Mouse (Mus musculus): ENCODE data around the gene Cradd. TPM values are rescaled to one million over a fixed set of nuclear protein-coding genes. Genes with fewer than 3 reads are reported as not detected.

The Cradd gene
- polyA plus RNA-seq, 1 experiment: 16.7 TPM

DNA sequence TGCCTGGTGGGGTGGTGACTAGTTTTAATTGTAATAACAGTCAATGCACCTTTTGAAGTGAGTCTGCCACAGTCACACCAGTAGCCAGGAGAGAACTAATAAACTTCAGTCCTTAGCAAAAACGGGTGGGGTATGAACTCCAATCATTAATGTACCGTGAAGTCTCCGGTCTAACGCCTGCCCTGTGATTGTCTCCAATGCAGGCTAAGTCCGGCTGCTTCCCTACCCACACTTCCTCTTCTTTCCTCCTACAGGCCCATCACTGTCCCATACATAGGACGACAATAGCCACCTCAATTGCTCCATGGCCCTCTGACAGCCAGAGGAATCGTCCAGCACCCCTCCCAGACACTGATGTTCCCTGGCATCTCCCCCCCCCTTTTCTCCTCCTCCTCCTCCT, 67.8 kb downstream of the Cradd start:
- WGBS: 50% methylated on average over 7 of the region's 7 CpGs
- no peaks in the 10 kb centered on the region for H3K4me1 ChIP-seq (ENCODE audit: control insufficient read depth, insufficient read depth, insufficient read length, low read length)
- no peaks in the 10 kb centered on the region for H3K27me3 ChIP-seq (ENCODE audit: control insufficient read depth, insufficient read depth, low read length)
- no peak overlapping the region for H3K27ac ChIP-seq (ENCODE audit: insufficient read depth, low read depth, low read length)
- H3K4me3 ChIP-seq (ENCODE audit: low read depth, low read length): no peak overlapping the region
- no peaks in the 10 kb centered on the region for H3K36me3 ChIP-seq (ENCODE audit: control insufficient read depth, insufficient read depth, low read length)
- TF ChIP-seq POLR2A (IDR thresholded peaks at IDR 0.05; ENCODE audit: low read depth, low read length) (no peak), CTCF (IDR thresholded peaks at IDR 0.05; ENCODE audit: extremely low read depth, insufficient read length, insufficient replicate concordance, low read depth, low read length) (no peak)

DNA sequence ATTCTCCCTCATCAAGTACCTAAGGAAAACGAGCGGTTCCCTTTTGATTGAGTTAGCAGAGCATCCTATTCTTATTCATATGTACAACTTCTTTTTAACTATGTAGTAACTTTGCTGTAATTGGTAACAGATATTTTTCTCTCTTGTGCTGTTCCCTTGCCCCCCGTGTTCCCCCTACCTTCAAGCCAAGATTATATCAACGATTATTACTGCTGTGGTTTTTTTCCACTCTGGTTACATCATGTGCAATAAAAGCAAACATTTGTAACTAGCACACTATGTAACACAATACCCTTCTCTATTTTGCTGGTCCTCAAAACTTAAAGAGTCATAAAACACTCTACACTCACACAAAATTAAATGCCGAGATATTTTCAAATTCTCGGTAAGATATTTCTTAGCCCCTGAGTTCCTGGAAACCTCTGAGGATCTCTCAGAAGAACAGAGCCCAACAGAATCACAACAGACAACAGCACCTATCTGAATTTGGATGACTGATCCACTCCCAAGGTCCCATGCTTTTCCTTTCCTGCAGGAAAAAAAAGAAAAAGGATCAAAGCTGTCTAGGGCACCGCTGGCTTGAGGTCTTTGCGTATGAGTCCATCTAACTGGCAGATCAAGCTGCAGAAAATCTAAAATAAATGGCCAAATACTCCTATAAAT, 68.8 kb downstream of the Cradd start:
- WGBS: 66% methylated on average over 8 of the region's 8 CpGs
- H3K4me1 ChIP-seq (ENCODE audit: control insufficient read depth, insufficient read depth, insufficient read length, low read length): no peaks in the 10 kb centered on the region
- H3K27me3 ChIP-seq (ENCODE audit: control insufficient read depth, insufficient read depth, low read length): no peaks in the 10 kb centered on the region
- TF ChIP-seq CTCF (IDR thresholded peaks at IDR 0.05; ENCODE audit: extremely low read depth, insufficient read length, insufficient replicate concordance, low read depth, low read length) (no peak), POLR2A (IDR thresholded peaks at IDR 0.05; ENCODE audit: low read depth, low read length) (no peak)
- H3K36me3 ChIP-seq (ENCODE audit: control insufficient read depth, insufficient read depth, low read length): no peaks in the 10 kb centered on the region
- no peak overlapping the region for H3K4me3 ChIP-seq (ENCODE audit: low read depth, low read length)
- H3K27ac ChIP-seq (ENCODE audit: insufficient read depth, low read depth, low read length): no peak overlapping the region

DNA sequence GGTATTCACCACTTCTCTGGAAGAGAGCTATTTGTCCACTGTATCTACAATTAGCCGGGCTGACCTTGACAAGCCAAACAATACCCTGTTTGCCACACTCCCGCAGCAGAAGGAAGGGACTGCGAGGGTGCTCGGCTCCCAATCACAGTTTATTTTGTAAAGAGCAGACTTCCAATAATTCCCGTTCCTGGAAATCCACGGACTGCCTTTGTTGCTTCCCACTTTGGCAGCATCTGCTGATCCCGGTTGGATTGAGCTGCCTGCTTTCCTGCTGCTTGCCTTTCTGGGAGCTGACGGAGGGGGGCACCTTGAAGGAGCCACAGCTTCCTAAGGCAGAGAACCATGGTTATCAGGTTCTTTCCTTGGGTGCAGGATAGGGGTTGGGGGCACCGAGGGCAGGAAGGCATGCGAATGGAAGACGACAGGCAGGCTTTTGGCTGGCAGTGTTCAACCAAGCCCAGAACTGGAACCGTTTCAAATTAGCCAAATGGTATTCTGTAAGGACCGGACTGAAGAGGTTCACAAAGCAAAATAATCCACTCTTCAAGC, 69.4 kb downstream of the Cradd start:
- peak overlapping the region; percentile 31 for H3K27ac ChIP-seq (ENCODE audit: insufficient read depth, low read depth, low read length)
- peak overlapping the region; percentile 35 for H3K4me3 ChIP-seq (ENCODE audit: low read depth, low read length)
- no peaks in the 10 kb centered on the region for H3K27me3 ChIP-seq (ENCODE audit: control insufficient read depth, insufficient read depth, low read length)
- no peaks in the 10 kb centered on the region for H3K4me1 ChIP-seq (ENCODE audit: control insufficient read depth, insufficient read depth, insufficient read length, low read length)
- WGBS: 64% methylated on average over 13 of the region's 13 CpGs
- no peak for TF ChIP-seq POLR2A (IDR thresholded peaks at IDR 0.05; ENCODE audit: low read depth, low read length)
- no peak for TF ChIP-seq CTCF (IDR thresholded peaks at IDR 0.05; ENCODE audit: extremely low read depth, insufficient read length, insufficient replicate concordance, low read depth, low read length)
- no peaks in the 10 kb centered on the region for H3K36me3 ChIP-seq (ENCODE audit: control insufficient read depth, insufficient read depth, low read length)

DNA sequence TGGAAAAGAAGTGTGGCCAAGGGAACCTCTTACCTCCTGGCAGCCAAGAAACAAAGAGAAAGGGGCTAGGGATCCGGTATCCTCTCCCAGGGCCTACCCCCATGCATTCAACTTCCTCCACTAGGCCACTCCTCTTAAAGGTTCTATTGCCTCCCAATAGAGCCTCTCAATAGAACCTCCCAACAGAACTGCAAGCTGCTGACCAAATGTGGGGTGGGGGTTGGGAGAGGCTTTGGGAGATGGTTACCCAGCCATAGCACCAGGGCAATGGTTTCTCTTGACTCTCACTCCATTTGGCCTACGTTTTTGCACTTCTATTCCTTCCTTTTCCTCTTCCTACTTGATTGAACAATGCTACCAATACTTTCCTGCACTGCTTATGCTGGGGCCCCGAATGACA, 69.9 kb downstream of the Cradd start:
- Histone ChIP-seq H3K4me1 (ENCODE audit: control insufficient read depth, insufficient read depth, insufficient read length, low read length) (no peaks in the 10 kb centered on the region), H3K27me3 (ENCODE audit: control insufficient read depth, insufficient read depth, low read length) (no peaks in the 10 kb centered on the region), H3K4me3 (ENCODE audit: low read depth, low read length) (no peak overlapping the region), H3K36me3 (ENCODE audit: control insufficient read depth, insufficient read depth, low read length) (no peaks in the 10 kb centered on the region), H3K27ac (ENCODE audit: insufficient read depth, low read depth, low read length) (0 out of 2 replicates have a peak overlapping the region, but pooled peaks have one; percentile 31)
- 78% methylated on average over 3 of the region's 3 CpGs for WGBS
- TF ChIP-seq POLR2A (IDR thresholded peaks at IDR 0.05; ENCODE audit: low read depth, low read length) (no peak), CTCF (IDR thresholded peaks at IDR 0.05; ENCODE audit: extremely low read depth, insufficient read length, insufficient replicate concordance, low read depth, low read length) (no peak)

DNA sequence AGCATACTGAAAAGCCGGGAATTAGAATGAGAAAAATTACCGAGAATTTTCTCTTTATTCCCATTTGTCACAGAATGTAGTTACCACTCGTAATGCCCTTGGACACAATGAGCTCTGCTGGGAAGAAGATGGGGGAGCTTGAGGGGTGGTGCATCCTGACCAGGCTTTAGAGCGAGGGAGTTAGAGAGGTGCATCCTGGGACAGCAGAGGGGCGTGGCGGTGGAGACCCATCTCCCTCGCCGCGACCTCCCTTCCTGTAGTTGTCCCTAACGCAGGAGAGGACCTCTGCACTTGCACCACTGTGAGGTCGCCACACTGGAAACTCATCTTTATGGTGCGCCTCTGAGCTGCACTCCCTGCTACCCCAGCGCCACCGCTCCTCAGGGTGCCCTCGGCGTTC, 72.3 kb downstream of the Cradd start:
- TF ChIP-seq POLR2A (IDR thresholded peaks at IDR 0.05; ENCODE audit: low read depth, low read length): no peak
- TF ChIP-seq CTCF (IDR thresholded peaks at IDR 0.05; ENCODE audit: extremely low read depth, insufficient read length, insufficient replicate concordance, low read depth, low read length): no peak
- H3K4me1 ChIP-seq (ENCODE audit: control insufficient read depth, insufficient read depth, insufficient read length, low read length): no peaks in the 10 kb centered on the region
- WGBS: 96% methylated on average over 16 of the region's 16 CpGs
- no peaks in the 10 kb centered on the region for H3K36me3 ChIP-seq (ENCODE audit: control insufficient read depth, insufficient read depth, low read length)
- no peaks in the 10 kb centered on the region for H3K27me3 ChIP-seq (ENCODE audit: control insufficient read depth, insufficient read depth, low read length)
- H3K4me3 ChIP-seq (ENCODE audit: low read depth, low read length): no peak overlapping the region
- no peak overlapping the region for H3K27ac ChIP-seq (ENCODE audit: insufficient read depth, low read depth, low read length)

DNA sequence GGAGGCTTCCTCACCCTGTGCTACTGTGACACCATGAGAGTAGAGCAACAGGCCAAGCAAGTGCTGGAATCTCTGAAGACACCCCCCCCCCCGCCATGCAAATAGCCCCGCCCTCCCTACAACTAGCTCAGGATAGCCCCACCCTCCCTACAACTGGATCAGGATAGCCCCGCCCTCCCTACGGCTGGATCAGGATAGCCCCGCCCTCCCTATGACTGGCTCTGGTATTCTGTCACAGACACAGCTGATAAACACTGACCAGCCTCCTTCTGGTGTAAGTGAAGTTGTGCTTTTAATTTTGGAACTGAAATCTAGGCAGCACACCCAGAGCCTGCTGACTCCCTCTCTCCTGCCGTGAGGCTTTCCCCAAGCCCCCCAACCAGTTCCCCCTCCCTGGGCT, 75.6 kb downstream of the Cradd start:
- no peaks in the 10 kb centered on the region for H3K36me3 ChIP-seq (ENCODE audit: control insufficient read depth, insufficient read depth, low read length)
- no peaks in the 10 kb centered on the region for H3K27me3 ChIP-seq (ENCODE audit: control insufficient read depth, insufficient read depth, low read length)
- H3K4me3 ChIP-seq (ENCODE audit: low read depth, low read length): no peak overlapping the region
- H3K27ac ChIP-seq (ENCODE audit: insufficient read depth, low read depth, low read length): no peak overlapping the region
- H3K4me1 ChIP-seq (ENCODE audit: control insufficient read depth, insufficient read depth, insufficient read length, low read length): no peaks in the 10 kb centered on the region
- WGBS: 60% methylated on average over 6 of the region's 6 CpGs
- TF ChIP-seq POLR2A (IDR thresholded peaks at IDR 0.05; ENCODE audit: low read depth, low read length) (no peak), CTCF (IDR thresholded peaks at IDR 0.05; ENCODE audit: extremely low read depth, insufficient read length, insufficient replicate concordance, low read depth, low read length) (no peak)

DNA sequence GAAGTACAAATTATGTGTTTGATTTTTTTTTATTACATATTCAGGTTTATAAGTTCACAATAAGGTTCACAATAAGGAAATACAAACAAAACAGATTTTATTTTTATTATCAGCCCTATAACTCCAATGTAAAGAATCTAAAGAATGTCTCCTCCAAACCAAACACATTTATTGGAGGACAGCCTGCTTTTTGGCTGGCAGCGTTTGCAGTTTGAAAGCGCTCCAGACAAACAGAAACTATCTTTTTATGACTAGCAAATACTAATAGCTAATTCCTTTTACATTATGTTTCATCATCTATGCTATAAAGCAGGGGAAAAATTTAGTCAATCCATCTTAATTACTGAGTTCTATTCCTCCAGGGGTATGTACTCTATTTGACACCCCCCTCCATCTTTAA, 77.2 kb downstream of the Cradd start:
- no peaks in the 10 kb centered on the region for H3K4me1 ChIP-seq (ENCODE audit: control insufficient read depth, insufficient read depth, insufficient read length, low read length)
- H3K4me3 ChIP-seq (ENCODE audit: low read depth, low read length): no peak overlapping the region
- WGBS: 16% methylated on average over 2 of the region's 2 CpGs
- H3K36me3 ChIP-seq (ENCODE audit: control insufficient read depth, insufficient read depth, low read length): peaks cover 3% of the 10 kb centered on the region; the same call in 1 of the 2 replicates
- no peak for TF ChIP-seq CTCF (IDR thresholded peaks at IDR 0.05; ENCODE audit: extremely low read depth, insufficient read length, insufficient replicate concordance, low read depth, low read length)
- TF ChIP-seq POLR2A (IDR thresholded peaks at IDR 0.05; ENCODE audit: low read depth, low read length): no peak
- H3K27ac ChIP-seq (ENCODE audit: insufficient read depth, low read depth, low read length): no peak overlapping the region
- no peaks in the 10 kb centered on the region for H3K27me3 ChIP-seq (ENCODE audit: control insufficient read depth, insufficient read depth, low read length)

Data from small intestine, adult 2 months (tissue).